Mouse (Mus musculus): ENCODE data around the gene Ccdc7b. TPM values are rescaled to one million over a fixed set of nuclear protein-coding genes. Genes with fewer than 3 reads are reported as not detected.

Gene Ccdc7b
- not detected in 2 replicates for total RNA-seq (2023)

GRCm38 (mm10) chr8:129066834-129067233 is at the start of gene Ccdc7b:
Gene Ccdc7b (plus strand): TSS chr8:129067134.

GRCm38 (mm10) chr8:129065417-129065816 is 1.5 kb upstream of the Ccdc7b start, which contains the start of gene Ccdc7a:
Gene Ccdc7a (minus strand): TSS chr8:129065517.

GRCm38 (mm10) chr8:129131561-129131960 is 64.6 kb downstream of the Ccdc7b start, which contains the start of gene Gm10999:
Gene Gm10999 (minus strand): TSS chr8:129131661.

Other genes starting within 250 kb of the Ccdc7b start
- gene Ccdc7a, start 1.6 kb upstream of the Ccdc7b start, total RNA-seq (2023) = not detected in 2 replicates
- not detected in 2 replicates for gene Gm10999, start 64.5 kb downstream of the Ccdc7b start, total RNA-seq (2023)
- gene 2610044O15Rik8, start 167.3 kb downstream of the Ccdc7b start, total RNA-seq (2023) = 3.1 and 3.3 TPM in 2 replicates

All from neutrophil, adult 65 days (primary cell).